Mouse (Mus musculus) lung, postnatal 0 days (tissue): ENCODE measurements at regions not wholly inside any gene's neighbourhood (a gene's known extent, or its start where the extent isn't known, plus 50 kb on each side); places are given as distances from the start of the nearest gene placed in this dataset.

Experiments
- CTCF ChIP-seq: IDR thresholded peaks from 2 replicates; pipeline ENCODE4 v1.5.1; 2016; ENCODE audit warnings: antibody characterized with exemption, mild to moderate bottlenecking
- EP300 ChIP-seq: IDR thresholded peaks from 2 replicates; pipeline ENCODE4 v1.6.1; 2016; ENCODE audit warnings: antibody characterized with exemption, mild to moderate bottlenecking, control low read depth

DNA sequence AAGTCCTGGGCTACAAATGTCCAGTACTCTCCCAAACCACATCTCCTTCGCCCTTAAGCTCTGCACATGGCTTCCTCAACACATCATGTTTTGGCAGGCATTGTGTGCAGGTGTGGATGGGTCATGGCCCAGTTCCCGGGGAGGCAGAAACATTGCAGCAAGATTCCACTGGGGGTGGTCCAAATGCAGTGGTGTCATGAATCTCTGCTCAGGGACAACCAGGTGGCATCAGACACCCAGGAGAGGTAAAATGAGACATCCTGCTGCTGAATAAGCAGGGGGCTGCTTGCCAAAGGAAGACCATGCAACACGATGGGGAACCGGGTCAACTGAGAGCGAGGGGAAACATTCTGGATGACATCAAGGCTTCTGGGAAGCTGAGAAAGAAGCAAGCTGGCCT, 149.0 kb upstream of the Rxfp2 start:
- no peak for TF ChIP-seq CTCF
- no peak for TF ChIP-seq EP300
